Mouse (Mus musculus) bone marrow, adult 2 months (tissue): ENCODE results near the gene Commd2.

Experiments
- CTCF ChIP-seq: fragments of 200-500 bp; IDR thresholded peaks from 2 replicates; pipeline ENCODE4 v1.5.1; 2011; ENCODE audit warnings: low read length, control low read depth; ENCODE audit not compliant: control insufficient read depth, insufficient read depth
- POLR2A ChIP-seq: fragments of 200-500 bp; IDR thresholded peaks from 2 replicates; pipeline ENCODE4 v1.6.1; 2011; ENCODE audit warnings: low read depth, mild to moderate bottlenecking, control low read depth, low read length, borderline replicate concordance; ENCODE audit not compliant: control insufficient read depth

DNA sequence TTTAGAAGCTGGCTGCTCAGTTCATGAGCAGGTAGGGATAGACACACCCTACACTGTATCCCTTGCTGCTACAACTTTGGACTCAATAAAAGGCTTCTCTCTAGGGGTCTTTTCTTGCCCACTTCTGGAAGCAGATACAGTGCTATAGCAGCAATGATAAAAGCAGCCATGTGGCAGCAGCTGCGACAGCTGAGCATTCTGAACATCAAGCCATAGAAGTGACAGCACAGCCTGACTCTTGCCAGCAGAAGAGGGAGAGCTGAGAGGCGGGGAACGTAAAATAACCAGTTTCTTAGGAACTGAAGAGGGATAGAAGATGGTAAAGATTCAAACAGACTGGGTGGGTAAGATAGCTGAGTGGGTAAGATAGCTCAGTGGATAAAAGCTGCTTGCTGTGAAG is 970 bp upstream of the Commd2 start:
- TF ChIP-seq POLR2A (no peak), CTCF (no peak)
